Mouse (Mus musculus): ENCODE data around the gene Txn2. TPM values are rescaled to one million over a fixed set of nuclear protein-coding genes. Genes with fewer than 3 reads are reported as not detected.

The Txn2 gene
- 284 and 293 TPM in 2 replicates for polyA plus RNA-seq (2014; fragmentation: Nextera tagmentation; extraction: Ambion mirVana)

GRCm38 (mm10) chr15:77928673-77929331 is at the start of gene Txn2:
Txn2 (minus strand) TSS chr15:77929006.
- H3K36me3 ChIP-seq (ENCODE audit: control insufficient read depth, insufficient read depth, low read length), result peaks cover 4% of the 10 kb centered on the region; the same call in 1 of the 2 replicates
- H3K27me3 ChIP-seq (ENCODE audit: control insufficient read depth, insufficient read depth, low read length), result no peaks in the 10 kb centered on the region
- peak within 1 kb of the TSS; percentile 78 for H3K9ac ChIP-seq (ENCODE audit: low read depth, low read length)
- peaks cover 13% of the 10 kb centered on the region for H3K4me1 ChIP-seq (ENCODE audit: control insufficient read depth, insufficient read depth, low read length)
- peak within 1 kb of the TSS; percentile 87 for H3K4me2 ChIP-seq
- H3K9me3 ChIP-seq (replicated peaks; ENCODE audit: control insufficient read depth, low read length), result no peaks in the 10 kb centered on the region
- WGBS (ENCODE audit: insufficient replicate concordance), result under 1% methylated on average over 33 of the region's 34 CpGs
- peak; percentile 93 for ATAC-seq (replicated peaks; ENCODE audit: insufficient number of reproducible peaks, low FRiP score, low TSS enrichment)
- peak within 1 kb of the TSS; percentile 93 for H3K27ac ChIP-seq (ENCODE audit: low read depth, low read length)
- peak within 1 kb of the TSS; percentile 76 for H3K4me3 ChIP-seq (ENCODE audit: low read depth, low read length)

- Histone ChIP-seq H3K27ac (ENCODE audit: low read depth, low read length) (no peak overlapping the region), H3K9me3 (replicated peaks; ENCODE audit: control insufficient read depth, low read length) (no peaks in the 10 kb centered on the region), H3K36me3 (ENCODE audit: control insufficient read depth, insufficient read depth, low read length) (no peaks in the 10 kb centered on the region), H3K9ac (ENCODE audit: low read depth, low read length) (no peak overlapping the region), H3K4me2 (no peak overlapping the region), H3K4me3 (ENCODE audit: low read depth, low read length) (no peak overlapping the region), H3K27me3 (ENCODE audit: control insufficient read depth, insufficient read depth, low read length) (peaks cover 6% of the 10 kb centered on the region; the same call in 1 of the 2 replicates), H3K4me1 (ENCODE audit: control insufficient read depth, insufficient read depth, low read length) (no peaks in the 10 kb centered on the region)
- no peak for ATAC-seq (replicated peaks; ENCODE audit: insufficient number of reproducible peaks, low FRiP score, low TSS enrichment)
- 41% methylated on average over 3 of the region's 3 CpGs for WGBS (ENCODE audit: insufficient replicate concordance)
Measured at GRCm38 (mm10) chr15:77977663-77978062, 48.9 kb upstream of the Txn2 start.

GRCm38 (mm10) chr15:77974165-77974841 is 45.5 kb upstream of the Txn2 start:
- WGBS (ENCODE audit: insufficient replicate concordance), result 58% methylated on average over 6 of the region's 6 CpGs
- no peaks in the 10 kb centered on the region for H3K36me3 ChIP-seq (ENCODE audit: control insufficient read depth, insufficient read depth, low read length)
- H3K9ac ChIP-seq (ENCODE audit: low read depth, low read length), result no peak overlapping the region
- H3K27me3 ChIP-seq (ENCODE audit: control insufficient read depth, insufficient read depth, low read length), result 0 out of 2 replicates have a peak, but pooled peaks cover under 1% of the 10 kb centered on the region
- H3K4me2 ChIP-seq, result no peak overlapping the region
- H3K9me3 ChIP-seq (replicated peaks; ENCODE audit: control insufficient read depth, low read length), result no peaks in the 10 kb centered on the region
- no peak for ATAC-seq (replicated peaks; ENCODE audit: insufficient number of reproducible peaks, low FRiP score, low TSS enrichment)
- H3K27ac ChIP-seq (ENCODE audit: low read depth, low read length), result no peak overlapping the region
- no peak overlapping the region for H3K4me3 ChIP-seq (ENCODE audit: low read depth, low read length)
- H3K4me1 ChIP-seq (ENCODE audit: control insufficient read depth, insufficient read depth, low read length), result peaks cover 6% of the 10 kb centered on the region

- peak within 1 kb of the TSS; percentile 98 for H3K9ac ChIP-seq (ENCODE audit: low read depth, low read length)
Measured at GRCm38 (mm10) chr15:77970470-77971292, 41.9 kb upstream of the Txn2 start, which contains the start of gene Eif3d. Eif3d (minus strand) TSS chr15:77970813.

GRCm38 (mm10) chr15:77969940-77970469 is 41.2 kb upstream of the Txn2 start:
- Histone ChIP-seq H3K27me3 (ENCODE audit: control insufficient read depth, insufficient read depth, low read length) (no peaks in the 10 kb centered on the region), H3K4me2 (peak overlapping the region; percentile 99), H3K9ac (ENCODE audit: low read depth, low read length) (peak overlapping the region; percentile 98), H3K9me3 (replicated peaks; ENCODE audit: control insufficient read depth, low read length) (no peaks in the 10 kb centered on the region), H3K27ac (ENCODE audit: low read depth, low read length) (peak overlapping the region; percentile 100), H3K36me3 (ENCODE audit: control insufficient read depth, insufficient read depth, low read length) (peaks cover 28% of the 10 kb centered on the region), H3K4me3 (ENCODE audit: low read depth, low read length) (peak overlapping the region; percentile 96), H3K4me1 (ENCODE audit: control insufficient read depth, insufficient read depth, low read length) (peaks cover 11% of the 10 kb centered on the region)
- 2% methylated on average over 15 of the region's 15 CpGs for WGBS (ENCODE audit: insufficient replicate concordance)
- ATAC-seq (replicated peaks; ENCODE audit: insufficient number of reproducible peaks, low FRiP score, low TSS enrichment), result peak; percentile 9; the same call in 1 of the 2 replicates

More at GRCm38 (mm10) chr15:77970470-77971292, 41.9 kb upstream of the Txn2 start, which contains the start of gene Eif3d:
- Histone ChIP-seq H3K36me3 (ENCODE audit: control insufficient read depth, insufficient read depth, low read length) (peaks cover 23% of the 10 kb centered on the region), H3K27me3 (ENCODE audit: control insufficient read depth, insufficient read depth, low read length) (no peaks in the 10 kb centered on the region), H3K27ac (ENCODE audit: low read depth, low read length) (peak within 1 kb of the TSS; percentile 100), H3K9me3 (replicated peaks; ENCODE audit: control insufficient read depth, low read length) (no peaks in the 10 kb centered on the region), H3K4me1 (ENCODE audit: control insufficient read depth, insufficient read depth, low read length) (peaks cover 11% of the 10 kb centered on the region), H3K4me2 (peak within 1 kb of the TSS; percentile 99), H3K4me3 (ENCODE audit: low read depth, low read length) (peak within 1 kb of the TSS; percentile 96)
- peak; percentile 82 for ATAC-seq (replicated peaks; ENCODE audit: insufficient number of reproducible peaks, low FRiP score, low TSS enrichment)
- WGBS (ENCODE audit: insufficient replicate concordance), result under 1% methylated on average over 72 of the region's 72 CpGs

- H3K9me3 ChIP-seq (replicated peaks; ENCODE audit: control insufficient read depth, low read length), result no peaks in the 10 kb centered on the region
- H3K4me1 ChIP-seq (ENCODE audit: control insufficient read depth, insufficient read depth, low read length), result peaks cover 11% of the 10 kb centered on the region
- no peak overlapping the region for H3K27ac ChIP-seq (ENCODE audit: low read depth, low read length)
- H3K4me2 ChIP-seq, result no peak overlapping the region
- H3K4me3 ChIP-seq (ENCODE audit: low read depth, low read length), result no peak overlapping the region
- H3K27me3 ChIP-seq (ENCODE audit: control insufficient read depth, insufficient read depth, low read length), result no peaks in the 10 kb centered on the region
- H3K9ac ChIP-seq (ENCODE audit: low read depth, low read length), result no peak overlapping the region
- no peak for ATAC-seq (replicated peaks; ENCODE audit: insufficient number of reproducible peaks, low FRiP score, low TSS enrichment)
- 69% methylated on average over 9 of the region's 9 CpGs for WGBS (ENCODE audit: insufficient replicate concordance)
- peaks cover 67% of the 10 kb centered on the region for H3K36me3 ChIP-seq (ENCODE audit: control insufficient read depth, insufficient read depth, low read length)
Measured at GRCm38 (mm10) chr15:77965117-77965528, 36.3 kb upstream of the Txn2 start.

- WGBS (ENCODE audit: insufficient replicate concordance), result 94% methylated on average over 5 of the region's 5 CpGs
- Histone ChIP-seq H3K36me3 (ENCODE audit: control insufficient read depth, insufficient read depth, low read length) (peaks cover 72% of the 10 kb centered on the region), H3K27me3 (ENCODE audit: control insufficient read depth, insufficient read depth, low read length) (no peaks in the 10 kb centered on the region), H3K4me2 (no peak overlapping the region), H3K4me1 (ENCODE audit: control insufficient read depth, insufficient read depth, low read length) (no peaks in the 10 kb centered on the region), H3K27ac (ENCODE audit: low read depth, low read length) (no peak overlapping the region), H3K4me3 (ENCODE audit: low read depth, low read length) (no peak overlapping the region), H3K9ac (ENCODE audit: low read depth, low read length) (no peak overlapping the region), H3K9me3 (replicated peaks; ENCODE audit: control insufficient read depth, low read length) (no peaks in the 10 kb centered on the region)
- ATAC-seq (replicated peaks; ENCODE audit: insufficient number of reproducible peaks, low FRiP score, low TSS enrichment), result no peak
Measured at GRCm38 (mm10) chr15:77962447-77962846, 33.6 kb upstream of the Txn2 start.

GRCm38 (mm10) chr15:77960693-77961092 is 31.9 kb upstream of the Txn2 start:
- peaks cover 11% of the 10 kb centered on the region for H3K4me1 ChIP-seq (ENCODE audit: control insufficient read depth, insufficient read depth, low read length)
- no peaks in the 10 kb centered on the region for H3K9me3 ChIP-seq (replicated peaks; ENCODE audit: control insufficient read depth, low read length)
- H3K9ac ChIP-seq (ENCODE audit: low read depth, low read length), result no peak overlapping the region
- no peak overlapping the region for H3K4me2 ChIP-seq
- H3K27ac ChIP-seq (ENCODE audit: low read depth, low read length), result no peak overlapping the region
- ATAC-seq (replicated peaks; ENCODE audit: insufficient number of reproducible peaks, low FRiP score, low TSS enrichment), result no peak
- no peak overlapping the region for H3K4me3 ChIP-seq (ENCODE audit: low read depth, low read length)
- peaks cover 9% of the 10 kb centered on the region for H3K27me3 ChIP-seq (ENCODE audit: control insufficient read depth, insufficient read depth, low read length)
- H3K36me3 ChIP-seq (ENCODE audit: control insufficient read depth, insufficient read depth, low read length), result peaks cover 60% of the 10 kb centered on the region
- 89% methylated on average over 6 of the region's 6 CpGs for WGBS (ENCODE audit: insufficient replicate concordance)

Measured in heart, embryonic 11.5 days (tissue).